Mouse (Mus musculus) layer of hippocampus, postnatal 14 days (tissue): Measurements from ENCODE around the gene Gm42791. TPM values are rescaled to one million over a fixed set of nuclear protein-coding genes. Genes with fewer than 3 reads are reported as not detected.

Source experiments
- DNase-seq, 2 experiments: peaks; one replicate each; pipeline ENCODE4 v3.0.0; 2021 to 2022; ENCODE audit warnings: low spot score in 2 of 2, mixed read lengths in 1 of 2
- long read RNA-seq, 2 experiments: library from polyadenylated mRNA; stranded (forward); transcript quantifications; one replicate each; pipeline ENCODE4 v2.0.0; 2021
- total RNA-seq, 2 experiments: library from RNA; stranded (reverse); gene quantifications; 2 replicates each; pipeline ENCODE4 v1.2.3; 2021

Gm42791 gene
- 10 to 100 TPM; 15.2 to 18.0 TPM for total RNA-seq
- long read RNA-seq, experiment 1: 0 reads
- long read RNA-seq, experiment 2: 0 reads

- peak; percentile 92 to 95 for DNase-seq
Observed at GRCm38 (mm10) chr5:148994706-148995414, at the start of gene Gm42791. TSS of gene Gm42791 (minus strand) at chr5:148995147.

DNA sequence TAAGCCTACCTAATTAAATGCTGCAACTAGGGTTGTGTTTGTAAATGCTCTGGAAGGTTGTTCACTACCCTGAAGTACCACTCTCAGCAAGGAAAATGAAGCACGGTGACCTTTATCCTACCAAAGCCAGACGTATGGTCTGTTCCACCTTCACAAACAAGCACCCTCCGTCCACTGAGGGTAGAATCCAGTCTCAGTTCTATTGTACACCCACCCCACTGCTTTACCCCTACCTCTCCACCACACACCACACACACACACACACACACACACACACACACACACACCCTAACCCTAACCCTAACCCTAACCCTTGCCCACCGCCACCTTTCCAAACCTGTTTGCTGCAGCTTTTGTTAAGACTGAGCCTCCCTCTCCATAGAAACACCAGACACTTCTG lies 49.1 kb upstream of the Gm42791 start:
- no peak for DNase-seq

DNA sequence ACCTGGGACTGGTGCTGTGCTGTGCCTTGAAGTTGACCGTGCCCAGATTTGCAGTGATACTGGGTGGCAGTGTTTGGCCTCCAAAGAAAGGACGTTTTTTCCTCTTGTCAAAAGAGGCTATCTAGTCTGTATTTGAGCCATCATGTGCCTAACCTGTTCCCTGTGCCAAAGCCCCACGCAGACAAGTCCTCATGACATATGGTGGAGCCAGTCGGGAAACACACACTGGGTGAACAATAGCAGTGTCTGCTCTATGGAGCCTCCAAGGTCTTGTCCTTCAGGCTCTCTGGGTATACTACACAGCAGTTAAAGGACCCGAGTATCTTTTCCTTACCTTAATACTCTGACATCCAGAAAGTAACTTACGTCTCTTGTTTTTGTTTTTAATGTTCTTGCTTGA lies 48.3 kb upstream of the Gm42791 start:
- DNase-seq: no peak

DNA sequence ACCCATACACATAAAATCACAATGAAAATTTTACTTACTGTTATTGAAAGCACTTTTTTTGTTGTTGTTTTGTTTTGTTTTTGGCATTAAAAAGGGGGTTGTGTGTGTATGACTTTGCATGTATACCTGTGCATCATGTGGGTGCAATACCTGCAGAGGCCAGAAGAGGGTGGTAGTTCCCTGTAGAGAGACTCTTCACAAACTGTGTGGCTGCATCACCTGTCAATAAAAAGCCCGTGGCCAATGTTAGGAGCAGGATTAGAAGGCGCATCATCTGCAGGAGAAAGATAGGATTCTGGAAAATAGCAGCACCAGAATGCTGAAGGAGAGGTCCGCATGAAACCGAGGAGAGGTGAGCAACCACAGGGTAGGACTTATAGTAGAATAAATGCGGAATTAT lies 44.9 kb upstream of the Gm42791 start:
- DNase-seq: no peak

DNA sequence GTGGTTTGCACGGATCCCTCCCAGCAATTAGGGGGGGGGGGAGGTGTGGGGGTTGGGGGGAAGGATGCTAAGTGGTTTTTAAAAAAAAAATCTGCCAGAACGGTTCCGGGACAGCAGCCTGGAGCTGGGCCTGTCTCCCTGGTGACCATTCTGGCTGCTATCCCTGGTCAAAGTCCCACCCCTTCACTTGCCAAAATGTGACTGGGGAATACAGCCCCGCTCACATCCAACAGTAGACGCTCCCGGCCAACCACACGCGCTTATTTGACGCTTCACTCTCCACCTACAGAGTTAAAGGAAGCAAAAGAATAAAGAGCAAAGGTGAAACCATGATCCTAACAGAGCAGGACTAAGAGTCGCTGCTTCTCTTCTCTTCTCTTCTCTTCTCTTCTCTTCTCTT lies 42.8 kb upstream of the Gm42791 start:
- peak; percentile 62 to 83 for DNase-seq

- no peak for DNase-seq
Observed at GRCm38 (mm10) chr5:149036920-149037319, 42.0 kb upstream of the Gm42791 start.

DNA sequence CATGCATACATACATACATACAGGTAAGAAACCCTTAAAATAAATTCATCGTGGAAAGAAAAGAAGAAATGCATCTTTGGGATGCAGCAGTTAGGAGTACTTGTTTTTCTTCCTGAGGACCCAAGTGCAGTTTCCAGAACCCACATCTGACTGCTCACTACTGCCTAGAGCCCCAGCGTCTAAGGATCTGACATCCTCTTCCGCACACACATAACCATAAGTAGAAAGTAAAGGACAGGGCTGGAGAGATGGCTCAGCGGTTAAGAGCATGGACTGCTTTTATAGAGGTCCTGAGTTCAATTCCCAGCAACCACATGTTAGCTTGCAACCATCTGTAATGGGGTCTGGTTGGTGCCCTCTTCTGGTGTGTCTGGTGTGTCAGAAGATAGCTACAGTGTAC lies 37.5 kb upstream of the Gm42791 start:
- no peak for DNase-seq

DNA sequence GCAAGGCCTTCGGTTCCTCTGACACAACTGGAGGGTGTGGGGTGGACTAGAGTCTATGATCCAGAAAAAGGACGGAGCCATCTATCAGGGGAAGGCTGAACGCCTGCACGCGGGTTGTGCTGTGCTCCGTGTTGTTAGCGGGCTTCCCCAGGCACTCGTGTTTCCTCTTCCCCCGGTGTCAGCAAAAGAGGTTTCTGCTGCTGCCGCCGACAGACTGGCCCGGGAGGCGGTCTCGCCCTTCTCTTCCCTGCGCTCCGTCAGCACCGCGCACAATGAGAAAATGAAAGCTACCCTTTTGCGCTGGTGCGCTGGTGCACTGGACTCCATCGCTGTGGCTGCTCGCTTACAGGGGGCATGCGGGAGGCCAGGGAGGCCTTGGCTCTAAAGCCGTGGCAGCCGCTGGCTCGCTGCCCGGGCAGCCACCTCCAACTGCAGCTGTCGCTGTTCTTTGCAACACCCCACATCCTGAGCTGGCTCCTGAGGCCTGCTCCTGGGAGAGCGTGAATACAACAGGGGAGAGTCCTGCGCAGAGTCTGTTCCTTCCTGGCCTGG lies 36.3 kb upstream of the Gm42791 start:
- peak; percentile 34 to 54 for DNase-seq

- DNase-seq: no peak
Observed at GRCm38 (mm10) chr5:149030103-149030502, 35.2 kb upstream of the Gm42791 start.

DNA sequence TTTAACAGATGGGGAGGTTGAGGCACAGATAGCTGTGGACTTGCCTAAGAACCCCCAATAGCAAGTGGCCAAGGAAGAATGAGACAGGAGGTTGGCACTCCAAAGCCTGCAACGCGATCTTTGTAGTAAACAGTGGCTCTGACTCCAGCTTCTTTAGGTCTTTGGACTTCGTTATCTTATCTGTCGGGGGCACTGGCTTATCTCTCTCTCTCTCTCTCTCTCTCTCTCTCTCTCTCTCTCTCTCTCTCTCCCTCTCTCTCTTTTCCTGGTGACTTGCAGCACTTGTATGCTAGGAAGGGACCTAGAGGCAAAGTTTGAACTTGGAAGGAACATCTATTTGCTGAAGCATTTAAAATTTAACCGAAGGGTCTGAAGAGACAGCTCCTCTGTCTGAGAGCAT lies 33.4 kb upstream of the Gm42791 start:
- DNase-seq: no peak

DNA sequence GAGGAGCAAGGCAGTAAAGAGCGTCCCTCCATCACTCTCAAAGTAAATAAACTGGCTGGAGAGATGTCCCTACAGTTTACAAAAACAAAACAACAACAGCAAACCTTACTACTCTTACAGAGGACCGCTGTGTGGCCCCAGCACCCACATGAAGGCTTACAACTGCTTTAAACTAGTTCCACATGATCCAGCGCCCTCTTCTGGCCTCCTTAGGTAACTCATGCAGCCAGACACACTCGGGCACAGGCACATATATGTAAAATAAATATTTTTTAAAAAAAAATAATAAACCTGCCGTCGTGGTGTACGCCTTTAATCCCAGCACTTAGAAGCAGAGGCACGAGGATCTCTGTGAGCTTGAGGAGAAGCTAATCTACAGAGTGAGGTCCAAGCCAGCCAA lies 32.4 kb upstream of the Gm42791 start:
- DNase-seq: no peak

DNA sequence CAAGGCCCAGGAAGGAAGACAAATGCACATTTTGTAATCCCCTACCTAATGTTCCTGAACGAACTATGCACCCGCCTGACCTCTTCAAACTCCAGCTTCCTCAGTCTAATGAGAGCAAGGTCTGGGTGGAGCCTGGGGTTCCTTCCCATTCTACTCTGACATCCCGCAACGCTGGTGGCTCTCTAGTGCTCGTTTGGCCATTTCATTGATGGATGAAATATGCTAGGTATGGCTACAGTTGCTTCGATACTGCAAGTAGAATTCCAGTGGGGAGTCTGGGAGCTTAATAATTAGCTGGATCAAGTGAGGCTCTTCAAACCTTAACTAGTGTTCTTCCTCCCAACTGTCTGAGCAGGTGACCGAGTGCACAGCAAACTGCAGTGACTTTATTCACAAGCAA lies 26.2 kb upstream of the Gm42791 start:
- DNase-seq: no peak

GRCm38 (mm10) chr5:149020681-149021062 lies 25.7 kb upstream of the Gm42791 start:
- DNase-seq: no peak

- DNase-seq: no peak
Observed at GRCm38 (mm10) chr5:149020059-149020680, 25.2 kb upstream of the Gm42791 start.

- DNase-seq: no peak
Observed at GRCm38 (mm10) chr5:149017666-149018415, 22.9 kb upstream of the Gm42791 start.

GRCm38 (mm10) chr5:149017181-149017580 lies 22.2 kb upstream of the Gm42791 start:
- DNase-seq: no peak

- no peak for DNase-seq
Observed at GRCm38 (mm10) chr5:149016261-149016660, 21.3 kb upstream of the Gm42791 start.

- DNase-seq: no peak
Observed at GRCm38 (mm10) chr5:149015335-149016201, 20.6 kb upstream of the Gm42791 start.

DNA sequence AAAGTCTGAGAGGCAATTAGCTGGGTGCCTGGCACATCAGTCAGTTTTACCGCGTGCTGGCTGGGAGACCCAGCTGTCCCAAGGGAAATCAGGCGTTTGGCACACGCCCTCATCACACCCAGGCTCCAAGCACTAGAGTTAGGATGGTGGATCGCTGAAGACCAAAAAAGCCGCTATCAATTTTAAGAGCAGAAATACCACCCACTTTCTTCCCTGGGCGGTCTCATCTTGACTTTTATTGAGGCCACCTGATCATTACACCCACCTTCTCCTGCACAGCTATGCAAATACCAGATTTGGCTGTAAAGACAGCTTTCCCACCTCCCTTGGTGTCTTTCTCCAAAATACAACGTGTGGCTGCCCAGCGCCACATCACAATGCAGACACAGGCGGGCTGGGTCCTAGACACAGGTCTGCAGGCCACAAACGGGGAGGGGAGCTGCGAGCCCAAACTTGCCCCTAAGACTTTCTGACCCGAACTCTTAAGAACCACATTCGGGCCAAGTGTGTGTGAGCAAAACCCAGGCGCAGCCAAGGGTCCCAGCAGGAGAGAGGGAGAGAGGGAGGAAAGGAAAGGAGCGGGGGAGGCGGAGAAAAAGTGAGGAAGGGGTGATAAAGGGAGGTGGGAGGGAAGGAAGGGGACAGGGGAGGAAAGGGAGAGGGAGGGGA lies 19.8 kb upstream of the Gm42791 start:
- DNase-seq: no peak

- DNase-seq: no peak
Observed at GRCm38 (mm10) chr5:149013817-149014508, 19.0 kb upstream of the Gm42791 start.
